In genomic region chr12:56345367-56346089, GRCm38 (mm10) we compare ENCODE assay signal across 8 mouse cellular contexts. TPM values are rescaled to one million over a fixed set of nuclear protein-coding genes. Genes with fewer than 3 reads are reported as not detected.
DNase-seq lines count a peak whose midpoint lies in the region; ATAC-seq and TF ChIP-seq lines count a peak whose summit lies in the region.

TSS of gene Mbip (minus strand) at chr12:56345894.

- ATAC-seq in G1E (ENCODE audit: extremely low read depth, insufficient number of reproducible peaks, low FRiP score, poor library complexity, severe bottlenecking) = peak; percentile 99
- ATAC-seq in forebrain, embryonic 16.5 days = peak; percentile 100
- ATAC-seq in lung, embryonic 14.5 days (ENCODE audit: insufficient read depth) = peak; percentile 100

- peak; percentile 92 for DNase-seq in G1E (ENCODE audit: low spot score)
- DNase-seq in cerebellum, adult 18-20 months = peak; percentile 97
- DNase-seq in heart, postnatal 36 days = peak; percentile 97 to 99
- DNase-seq in layer of hippocampus, adult 2 months (ENCODE audit: low spot score in 2 of 2) = peak; percentile 96 to 100
- peak; percentile 99 for DNase-seq in lung, embryonic 14.5 days
- DNase-seq in thymus, adult 2 months = peak; percentile 97

- peak within 1 kb of the TSS; percentile 67 for H3K4me2 ChIP-seq in forebrain, embryonic 16.5 days (ENCODE audit: low read length)
- H3K4me2 ChIP-seq in lung, embryonic 14.5 days = peak within 1 kb of the TSS; percentile 61

- peak within 1 kb of the TSS; percentile 89 for H3K9ac ChIP-seq in forebrain, embryonic 16.5 days (replicated peaks; ENCODE audit: low read depth, low read length)
- H3K9ac ChIP-seq in lung, embryonic 14.5 days = peak within 1 kb of the TSS; percentile 84

- H3K4me3 ChIP-seq in G1E (ENCODE audit: low read depth, low read length) = peak within 1 kb of the TSS; percentile 78
- H3K4me3 ChIP-seq in forebrain, embryonic 16.5 days (replicated peaks; ENCODE audit: low read length) = peak within 1 kb of the TSS; percentile 96
- H3K4me3 ChIP-seq in layer of hippocampus, adult 2 months = peak within 1 kb of the TSS; percentile 77
- peak within 1 kb of the TSS; percentile 73 for H3K4me3 ChIP-seq in lung, embryonic 14.5 days (ENCODE audit: low read depth, low read length)
- peak within 1 kb of the TSS; percentile 75 for H3K4me3 ChIP-seq in olfactory bulb, adult 2 months (ENCODE audit: insufficient read depth, low read depth, low read length)
- peak within 1 kb of the TSS; percentile 77 for H3K4me3 ChIP-seq in thymus, adult 2 months (ENCODE audit: control insufficient read depth, insufficient read depth, low read length)

- under 1% methylated on average over 37 of the region's 37 CpGs for WGBS in forebrain, embryonic 16.5 days
- WGBS in lung, embryonic 14.5 days = under 1% methylated on average over 37 of the region's 37 CpGs
- under 1% methylated on average over 37 of the region's 37 CpGs for WGBS in olfactory bulb, adult 2 months
- under 1% methylated on average over 36 of the region's 37 CpGs for WGBS in thymus, adult 2 months

- TF ChIP-seq POLR2A in olfactory bulb, adult 2 months (IDR thresholded peaks at IDR 0.05; ENCODE audit: insufficient read depth, low read depth, low read length) = peak; percentile 49; the same call in 1 of the 2 replicates
- no peak for TF ChIP-seq POLR2A in thymus, adult 2 months (IDR thresholded peaks at IDR 0.05; ENCODE audit: control insufficient read depth, extremely low read depth, insufficient read depth, low read length, poor library complexity)

- H3K27ac ChIP-seq in forebrain, embryonic 16.5 days (ENCODE audit: low read length) = peak within 1 kb of the TSS; percentile 75
- peak within 1 kb of the TSS; percentile 84 for H3K27ac ChIP-seq in layer of hippocampus, adult 2 months
- peak within 1 kb of the TSS; percentile 87 for H3K27ac ChIP-seq in lung, embryonic 14.5 days (ENCODE audit: low read depth)
- no peak within 1 kb of the TSS for H3K27ac ChIP-seq in olfactory bulb, adult 2 months (ENCODE audit: insufficient read depth, low read depth, low read length)
- no peak within 1 kb of the TSS for H3K27ac ChIP-seq in thymus, adult 2 months (ENCODE audit: control insufficient read depth, insufficient read depth, low read length)

- no peaks in the 10 kb centered on the region for H3K9me3 ChIP-seq in G1E (replicated peaks)
- no peaks in the 10 kb centered on the region for H3K9me3 ChIP-seq in forebrain, embryonic 16.5 days (ENCODE audit: control insufficient read depth, low read length)
- no peaks in the 10 kb centered on the region for H3K9me3 ChIP-seq in lung, embryonic 14.5 days (ENCODE audit: low read depth, low read length)

- no peak for TF ChIP-seq CTCF in G1E (IDR thresholded peaks at IDR 0.05; ENCODE audit: low read depth, low read length)
- TF ChIP-seq CTCF in layer of hippocampus, adult 2 months (conservative IDR thresholded peaks at IDR 0.05) = no peak
- TF ChIP-seq CTCF in lung, embryonic 14.5 days (IDR thresholded peaks at IDR 0.05; ENCODE audit: low read depth) = no peak
- no peak for TF ChIP-seq CTCF in olfactory bulb, adult 2 months (IDR thresholded peaks at IDR 0.05; ENCODE audit: insufficient read depth, low read depth, low read length)
- TF ChIP-seq CTCF in thymus, adult 2 months (IDR thresholded peaks at IDR 0.05; ENCODE audit: borderline replicate concordance, control insufficient read depth, extremely low read depth, insufficient read depth, low read length, poor library complexity) = no peak

- intact Hi-C loops in heart, postnatal 36 days (cut with DNase I) = no loop called here

- peaks cover 3% of the 10 kb centered on the region for H3K36me3 ChIP-seq in G1E (replicated peaks)
- no peaks in the 10 kb centered on the region for H3K36me3 ChIP-seq in forebrain, embryonic 16.5 days (ENCODE audit: control insufficient read depth, insufficient read depth)
- no peaks in the 10 kb centered on the region for H3K36me3 ChIP-seq in lung, embryonic 14.5 days (ENCODE audit: insufficient read depth)
- H3K36me3 ChIP-seq in thymus, adult 2 months (ENCODE audit: control insufficient read depth, insufficient read depth, low read length) = no peaks in the 10 kb centered on the region

- peaks cover 5% of the 10 kb centered on the region; the same call in 1 of the 2 replicates for H3K4me1 ChIP-seq in G1E (ENCODE audit: insufficient read depth, low read depth, low read length)
- H3K4me1 ChIP-seq in forebrain, embryonic 16.5 days (replicated peaks; ENCODE audit: control insufficient read depth, insufficient read depth, low read length) = peaks cover 2% of the 10 kb centered on the region; the same call in 1 of the 2 replicates
- no peaks in the 10 kb centered on the region for H3K4me1 ChIP-seq in lung, embryonic 14.5 days (ENCODE audit: insufficient read depth)
- H3K4me1 ChIP-seq in olfactory bulb, adult 2 months (ENCODE audit: control insufficient read depth, insufficient read depth, low read length) = no peaks in the 10 kb centered on the region
- H3K4me1 ChIP-seq in thymus, adult 2 months (replicated peaks; ENCODE audit: control insufficient read depth, insufficient read depth, low read length) = no peaks in the 10 kb centered on the region

- H3K27me3 ChIP-seq in G1E (ENCODE audit: insufficient read depth, low read length) = no peaks in the 10 kb centered on the region
- no peaks in the 10 kb centered on the region for H3K27me3 ChIP-seq in forebrain, embryonic 16.5 days (replicated peaks; ENCODE audit: control insufficient read depth, insufficient read depth, low read length)
- no peaks in the 10 kb centered on the region for H3K27me3 ChIP-seq in lung, embryonic 14.5 days (ENCODE audit: insufficient read depth, low read length)
- no peaks in the 10 kb centered on the region for H3K27me3 ChIP-seq in thymus, adult 2 months (ENCODE audit: control insufficient read depth, insufficient read depth, low read length)

RNA-seq across cellular contexts. Expression of gene Mbip, which starts in this region (rescaled TPM):
- total RNA-seq in G1E (2014; fragmentation: Nextera tagmentation) (43.3 and 50.9 TPM in 2 replicates), G1E (2017) (50.0 TPM in 2 replicates)
- polyA plus RNA-seq in G1E (2012) = 12.9 and 18.4 TPM in 2 replicates
- 47.7 and 49.8 TPM in 2 replicates for polyA plus RNA-seq in forebrain, embryonic 16.5 days (2015; fragmentation: Nextera tagmentation; extraction: Ambion mirVana)
- total RNA-seq in heart, postnatal 36 days (2021) = 1 to 10 TPM; 7.5 TPM
- 10 to 100 TPM; 22.6 to 26.0 TPM for total RNA-seq in layer of hippocampus, adult 2 months (2021)
- 160 and 171 TPM in 2 replicates for polyA plus RNA-seq in lung, embryonic 14.5 days (2014; fragmentation: Nextera tagmentation; extraction: Ambion mirVana)
- not detected in 2 replicates for polyA plus RNA-seq in olfactory bulb, adult 2 months (2012; ENCODE audit: insufficient read depth, insufficient read length, low replicate concordance, missing spikeins)
- polyA plus RNA-seq in thymus, adult 2 months (2012; rRNA removed) = 18.0 and 18.4 TPM in 2 replicates

Comparison
In these comparisons a context has a peak if more than half of its experiments do, and no peak if none do; other contexts are left out.
1. RNA of gene Mbip (polyA plus RNA-seq): 160 to 171 TPM in lung, embryonic 14.5 days, 47.7 to 49.8 TPM in forebrain, embryonic 16.5 days, 12.9 to 18.4 TPM in G1E and 18.0 to 18.4 TPM in thymus, adult 2 months; not detected in olfactory bulb, adult 2 months; every median in the first group is over 10 times any median in the second.
2. H3K27ac ChIP-seq: peak in forebrain, embryonic 16.5 days (single experiment), layer of hippocampus, adult 2 months (single experiment) and lung, embryonic 14.5 days (single experiment); none in olfactory bulb, adult 2 months (single experiment) and thymus, adult 2 months (single experiment).
3. Peak in every context shown above with its lines, with median percentiles within 50 percentile points of each other: ATAC-seq, DNase-seq and H3K4me3 ChIP-seq.